Mouse (Mus musculus): ENCODE results near the gene Nrsn1. TPM values are rescaled to one million over a fixed set of nuclear protein-coding genes. Genes with fewer than 3 reads are reported as not detected.
"Not testable (repeated sequence)": the region's sequence is repeated elsewhere in the genome, so short reads cannot be mapped to it uniquely, and the experiment has no call there.

Gene Nrsn1
- total RNA-seq (2017) = not detected in 2 replicates

GRCm38 (mm10) chr13:25270402-25270801 lies at the start of gene Nrsn1:
Gene Nrsn1, minus strand, starts transcription at chr13:25270502.
- not testable (repeated sequence) for ATAC-seq (replicated peaks in 1 of 2; ENCODE audit: insufficient read depth in 1 of 2, low FRiP score in 2 of 2, low TSS enrichment in 1 of 2, low read depth in 1 of 2, poor library complexity in 2 of 2, severe bottlenecking in 2 of 2)

GRCm38 (mm10) chr13:25312059-25312458 lies 41.8 kb upstream of the Nrsn1 start:
- ATAC-seq (replicated peaks in 1 of 2; ENCODE audit: insufficient read depth in 1 of 2, low FRiP score in 2 of 2, low TSS enrichment in 1 of 2, low read depth in 1 of 2, poor library complexity in 2 of 2, severe bottlenecking in 2 of 2) = no peak

GRCm38 (mm10) chr13:25310068-25310467 lies 39.8 kb upstream of the Nrsn1 start:
- no peak for ATAC-seq (replicated peaks in 1 of 2; ENCODE audit: insufficient read depth in 1 of 2, low FRiP score in 2 of 2, low TSS enrichment in 1 of 2, low read depth in 1 of 2, poor library complexity in 2 of 2, severe bottlenecking in 2 of 2)

- ATAC-seq (replicated peaks in 1 of 2; ENCODE audit: insufficient read depth in 1 of 2, low FRiP score in 2 of 2, low TSS enrichment in 1 of 2, low read depth in 1 of 2, poor library complexity in 2 of 2, severe bottlenecking in 2 of 2) = no peak
These were observed 18.4 kb upstream of the Nrsn1 start for GRCm38 (mm10) chr13:25288736-25289135.

- no peak for ATAC-seq (replicated peaks in 1 of 2; ENCODE audit: insufficient read depth in 1 of 2, low FRiP score in 2 of 2, low TSS enrichment in 1 of 2, low read depth in 1 of 2, poor library complexity in 2 of 2, severe bottlenecking in 2 of 2)
These were observed 4.7 kb upstream of the Nrsn1 start for GRCm38 (mm10) chr13:25274934-25275565.

GRCm38 (mm10) chr13:25272189-25272588 lies 1.9 kb upstream of the Nrsn1 start:
- ATAC-seq (replicated peaks in 1 of 2; ENCODE audit: insufficient read depth in 1 of 2, low FRiP score in 2 of 2, low TSS enrichment in 1 of 2, low read depth in 1 of 2, poor library complexity in 2 of 2, severe bottlenecking in 2 of 2) = no peak

GRCm38 (mm10) chr13:25269569-25270268 lies 583 bp downstream of the Nrsn1 start:
- peak in 1 of 2 experiments; percentile 32; a peak in 1 of 4 replicates for ATAC-seq (replicated peaks in 1 of 2; ENCODE audit: insufficient read depth in 1 of 2, low FRiP score in 2 of 2, low TSS enrichment in 1 of 2, low read depth in 1 of 2, poor library complexity in 2 of 2, severe bottlenecking in 2 of 2)

- peak; percentile 48 to 59; a peak in 2 of 4 replicates for ATAC-seq (replicated peaks in 1 of 2; ENCODE audit: insufficient read depth in 1 of 2, low FRiP score in 2 of 2, low TSS enrichment in 1 of 2, low read depth in 1 of 2, poor library complexity in 2 of 2, severe bottlenecking in 2 of 2)
These were observed 1.3 kb downstream of the Nrsn1 start for GRCm38 (mm10) chr13:25269039-25269438.

GRCm38 (mm10) chr13:25262748-25263147 lies 7.6 kb downstream of the Nrsn1 start:
- ATAC-seq (replicated peaks in 1 of 2; ENCODE audit: insufficient read depth in 1 of 2, low FRiP score in 2 of 2, low TSS enrichment in 1 of 2, low read depth in 1 of 2, poor library complexity in 2 of 2, severe bottlenecking in 2 of 2) = no peak

- ATAC-seq (replicated peaks in 1 of 2; ENCODE audit: insufficient read depth in 1 of 2, low FRiP score in 2 of 2, low TSS enrichment in 1 of 2, low read depth in 1 of 2, poor library complexity in 2 of 2, severe bottlenecking in 2 of 2) = no peak
These were observed 12.7 kb downstream of the Nrsn1 start for GRCm38 (mm10) chr13:25257608-25258007.

- no peak for ATAC-seq (replicated peaks in 1 of 2; ENCODE audit: insufficient read depth in 1 of 2, low FRiP score in 2 of 2, low TSS enrichment in 1 of 2, low read depth in 1 of 2, poor library complexity in 2 of 2, severe bottlenecking in 2 of 2)
These were observed 15.6 kb downstream of the Nrsn1 start for GRCm38 (mm10) chr13:25254478-25255263.

- ATAC-seq (replicated peaks in 1 of 2; ENCODE audit: insufficient read depth in 1 of 2, low FRiP score in 2 of 2, low TSS enrichment in 1 of 2, low read depth in 1 of 2, poor library complexity in 2 of 2, severe bottlenecking in 2 of 2) = no peak
These were observed 18.4 kb downstream of the Nrsn1 start for GRCm38 (mm10) chr13:25251893-25252292.

- no peak for ATAC-seq (replicated peaks in 1 of 2; ENCODE audit: insufficient read depth in 1 of 2, low FRiP score in 2 of 2, low TSS enrichment in 1 of 2, low read depth in 1 of 2, poor library complexity in 2 of 2, severe bottlenecking in 2 of 2)
These were observed 50.0 kb downstream of the Nrsn1 start for GRCm38 (mm10) chr13:25220186-25220787.

GRCm38 (mm10) chr13:25218394-25218793 lies 51.9 kb downstream of the Nrsn1 start:
- ATAC-seq (replicated peaks in 1 of 2; ENCODE audit: insufficient read depth in 1 of 2, low FRiP score in 2 of 2, low TSS enrichment in 1 of 2, low read depth in 1 of 2, poor library complexity in 2 of 2, severe bottlenecking in 2 of 2) = no peak

- no peak for ATAC-seq (replicated peaks in 1 of 2; ENCODE audit: insufficient read depth in 1 of 2, low FRiP score in 2 of 2, low TSS enrichment in 1 of 2, low read depth in 1 of 2, poor library complexity in 2 of 2, severe bottlenecking in 2 of 2)
These were observed 63.4 kb downstream of the Nrsn1 start for GRCm38 (mm10) chr13:25206950-25207349.
